Mouse (Mus musculus): ENCODE data around the gene Gm11168. TPM values are rescaled to one million over a fixed set of nuclear protein-coding genes. Genes with fewer than 3 reads are reported as not detected.
"Not testable (repeated sequence)": the region's sequence is repeated elsewhere in the genome, so short reads cannot be mapped to it uniquely, and the experiment has no call there.

Gm11168 gene
- polyA plus RNA-seq, 1 experiment from 2014 or later = 0.38 TPM

DNA sequence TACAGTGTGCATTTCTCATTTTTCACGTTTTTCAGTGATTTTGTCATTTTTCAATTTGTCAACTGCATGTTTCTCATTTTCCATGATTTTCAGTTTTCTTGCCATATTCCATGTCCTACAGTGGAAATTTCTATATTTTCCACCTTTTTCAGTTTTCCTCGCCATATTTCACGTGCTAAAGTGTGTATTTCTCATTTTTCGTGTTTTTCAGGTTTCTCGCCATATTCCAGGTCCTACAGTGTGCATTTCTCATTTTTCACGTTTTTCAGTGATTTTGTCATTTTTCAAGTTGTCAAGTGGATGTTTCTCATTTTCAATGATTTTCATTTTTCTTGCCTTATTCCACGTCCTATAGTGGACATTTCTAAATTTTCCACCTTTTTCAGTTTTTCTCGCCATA is 33.4 kb downstream of the Gm11168 start, which contains the start of gene Gm10715:
Gene Gm10715 (plus strand): TSS at position 301 of the 400 bp plus-strand sequence.
- not testable (repeated sequence) for H3K4me3 ChIP-seq (ENCODE audit: low read length); H3K9me3 ChIP-seq (replicated peaks; ENCODE audit: control insufficient read depth, low read length); ATAC-seq (replicated peaks; ENCODE audit: extremely low read depth, insufficient read depth, low FRiP score); H3K27ac ChIP-seq (ENCODE audit: low read length); H3K27me3 ChIP-seq (ENCODE audit: control insufficient read depth, insufficient read depth, low read length); H3K9ac ChIP-seq (ENCODE audit: low read length); H3K4me2 ChIP-seq (ENCODE audit: low read depth, low read length); H3K4me1 ChIP-seq (ENCODE audit: control insufficient read depth, insufficient read depth, low read length); H3K36me3 ChIP-seq (ENCODE audit: control insufficient read depth, insufficient read depth)
- 68% methylated on average over 6 of the region's 8 CpGs for WGBS

- not testable (repeated sequence) for H3K27ac ChIP-seq (ENCODE audit: low read length); H3K4me1 ChIP-seq (ENCODE audit: control insufficient read depth, insufficient read depth, low read length); H3K9me3 ChIP-seq (replicated peaks; ENCODE audit: control insufficient read depth, low read length); H3K27me3 ChIP-seq (ENCODE audit: control insufficient read depth, insufficient read depth, low read length); ATAC-seq (replicated peaks; ENCODE audit: extremely low read depth, insufficient read depth, low FRiP score); H3K4me2 ChIP-seq (ENCODE audit: low read depth, low read length); H3K9ac ChIP-seq (ENCODE audit: low read length); H3K36me3 ChIP-seq (ENCODE audit: control insufficient read depth, insufficient read depth); H3K4me3 ChIP-seq (ENCODE audit: low read length)
- WGBS = 60% methylated on average over 4 of the region's 4 CpGs
Measured at GRCm38 (mm10) chr9:3038161-3038560, 35.0 kb downstream of the Gm11168 start.

Small RNA genes within 50 kb of the gene (microRNA-seq; reads per million reads assigned to microRNA genes)
- gene Mir101c = not detected

Other genes with a start within 250 kb of the Gm11168 start
- not detected in 2 replicates for gene Gm10722, start 2.4 kb upstream of the Gm11168 start, polyA plus RNA-seq (2015; fragmentation: Nextera tagmentation; extraction: Ambion mirVana)
- 0.79 TPM in 1 of 2 replicates, not detected in the other for gene Gm10721, start 9.8 kb downstream of the Gm11168 start, polyA plus RNA-seq (2015; fragmentation: Nextera tagmentation; extraction: Ambion mirVana)
- gene Gm10720, start 12.3 kb downstream of the Gm11168 start, polyA plus RNA-seq (2015; fragmentation: Nextera tagmentation; extraction: Ambion mirVana) = 0.24 TPM in 1 of 2 replicates, not detected in the other
- gene Gm10719, start 14.1 kb downstream of the Gm11168 start, polyA plus RNA-seq (2015; fragmentation: Nextera tagmentation; extraction: Ambion mirVana) = 1.2 TPM in 1 of 2 replicates, not detected in the other
- 2.3 TPM in 1 of 2 replicates, not detected in the other for gene Gm10718, start 20.2 kb downstream of the Gm11168 start, polyA plus RNA-seq (2015; fragmentation: Nextera tagmentation; extraction: Ambion mirVana)
- 0.38 TPM in 1 of 2 replicates, not detected in the other for gene Gm10717, start 22.1 kb downstream of the Gm11168 start, polyA plus RNA-seq (2015; fragmentation: Nextera tagmentation; extraction: Ambion mirVana)
- not detected in 2 replicates for gene Gm17535, start 31.3 kb downstream of the Gm11168 start, polyA plus RNA-seq (2015; fragmentation: Nextera tagmentation; extraction: Ambion mirVana)
- gene Gm10715, start 33.5 kb downstream of the Gm11168 start, polyA plus RNA-seq (2015; fragmentation: Nextera tagmentation; extraction: Ambion mirVana) = not detected in 2 replicates

Measured in heart, embryonic 16.5 days (tissue).